Mouse (Mus musculus) stomach, embryonic 16.5 days (tissue): Measurements from ENCODE around the gene Slc27a4. TPM values are rescaled to one million over a fixed set of nuclear protein-coding genes. Genes with fewer than 3 reads are reported as not detected.
"Not testable (repeated sequence)": the region's sequence is repeated elsewhere in the genome, so short reads cannot be mapped to it uniquely, and the experiment has no call there.

Source experiments
- ATAC-seq: fragments of 200-750 bp; cut with Nextera tagmentation; 2 replicates; pipeline ENCODE4 v1.8.0; 2017; ENCODE audit warnings: moderate number of reproducible peaks, moderate TSS enrichment; ENCODE audit not compliant: insufficient read depth, low FRiP score
- H3K27ac ChIP-seq: fragments of 300-500 bp; sonication (generic); 2 replicates; pipeline ENCODE4 v1.5.1; 2014; ENCODE audit warnings: low read length
- H3K27me3 ChIP-seq: fragments of 300-500 bp; sonication (generic); 2 replicates; pipeline ENCODE4 v1.6.1; 2014; ENCODE audit warnings: low read length, control low read depth, mixed read lengths; ENCODE audit not compliant: control insufficient read depth, insufficient read depth
- H3K36me3 ChIP-seq: fragments of 300-500 bp; sonication (generic); 2 replicates; pipeline ENCODE4 v1.6.1; 2014; ENCODE audit warnings: low read length; ENCODE audit not compliant: control insufficient read depth, insufficient read depth
- H3K4me1 ChIP-seq: fragments of 300-500 bp; sonication (generic); 2 replicates; pipeline ENCODE4 v1.6.1; 2014; ENCODE audit warnings: low read length, control low read depth, mixed read lengths; ENCODE audit not compliant: control insufficient read depth, insufficient read depth
- H3K4me2 ChIP-seq: fragments of 300-500 bp; sonication (generic); 2 replicates; pipeline ENCODE4 v1.6.1; 2014; ENCODE audit warnings: low read depth, low read length, mixed read lengths
- H3K4me3 ChIP-seq: fragments of 300-500 bp; sonication (generic); replicated peaks from 2 replicates; pipeline ENCODE4 v1.5.1; 2014; ENCODE audit warnings: mild to moderate bottlenecking, low read length
- H3K9ac ChIP-seq: fragments of 300-500 bp; sonication (generic); 2 replicates; pipeline ENCODE4 v1.6.1; 2014; ENCODE audit warnings: low read length
- H3K9me3 ChIP-seq: fragments of 300-500 bp; sonication (generic); replicated peaks from 2 replicates; pipeline ENCODE4 v1.6.1; 2016; ENCODE audit warnings: low read length, control low read depth; ENCODE audit not compliant: control insufficient read depth
- WGBS: fragments of 180-500 bp; shearing (Covaris S2); extraction: QIAGEN DNeasy Blood & Tissue Kit; methylation state at CpG from one replicate; pipeline ENCODE4 v1.1.7; 2014; 5-methylcytosine and 5-hydroxymethylcytosine counted together
- polyA plus RNA-seq: library from polyadenylated mRNA; unstranded; fragments of >200 nt; fragmentation: Nextera tagmentation; extraction: Ambion mirVana; gene quantifications from 2 replicates; pipeline ENCODE4 v1.2.1, GENCODE M21; 2015

The Slc27a4 gene
- polyA plus RNA-seq, 1 experiment from 2014 or later, result 22.0 TPM

- H3K36me3 ChIP-seq, result peaks cover 39% of the 10 kb centered on the region
- H3K4me1 ChIP-seq, H3K27me3 ChIP-seq, ATAC-seq, H3K4me3 ChIP-seq, H3K27ac ChIP-seq, H3K9ac ChIP-seq, H3K4me2 ChIP-seq, H3K9me3 ChIP-seq: not testable (repeated sequence)
- 98% methylated on average over 2 of the region's 2 CpGs for WGBS
Observed at GRCm38 (mm10) chr2:29781256-29781655, 21.2 kb upstream of the Slc27a4 start.

DNA sequence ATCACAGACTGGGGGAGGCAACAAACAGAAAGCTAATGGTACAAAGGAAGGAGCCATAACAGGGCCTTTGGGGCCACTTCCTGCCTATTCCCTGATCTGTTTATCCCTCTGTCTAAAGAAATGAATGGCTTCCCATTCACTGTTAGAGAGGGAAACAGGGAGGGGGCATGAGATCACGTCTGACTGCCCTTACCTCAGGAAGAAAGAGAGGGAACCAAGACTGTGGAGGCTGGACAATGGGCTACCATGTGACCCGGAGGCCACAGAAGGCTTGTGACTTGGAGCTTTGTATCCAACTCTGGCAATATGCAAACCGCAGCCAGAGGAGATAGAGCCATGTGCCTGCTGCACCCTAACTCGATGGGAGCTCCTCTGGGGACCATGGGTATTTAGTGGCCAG, 18.1 kb upstream of the Slc27a4 start:
- peaks cover 13% of the 10 kb centered on the region for H3K4me1 ChIP-seq
- no peak overlapping the region for H3K4me2 ChIP-seq
- ATAC-seq, result no peak
- WGBS, result 70% methylated on average over 4 of the region's 4 CpGs
- no peak overlapping the region for H3K4me3 ChIP-seq
- H3K27me3 ChIP-seq, result no peaks in the 10 kb centered on the region
- H3K9ac ChIP-seq, result no peak overlapping the region
- 0 out of 2 replicates have a peak, but pooled peaks cover 4% of the 10 kb centered on the region for H3K9me3 ChIP-seq
- no peak overlapping the region for H3K27ac ChIP-seq
- peaks cover 21% of the 10 kb centered on the region for H3K36me3 ChIP-seq

DNA sequence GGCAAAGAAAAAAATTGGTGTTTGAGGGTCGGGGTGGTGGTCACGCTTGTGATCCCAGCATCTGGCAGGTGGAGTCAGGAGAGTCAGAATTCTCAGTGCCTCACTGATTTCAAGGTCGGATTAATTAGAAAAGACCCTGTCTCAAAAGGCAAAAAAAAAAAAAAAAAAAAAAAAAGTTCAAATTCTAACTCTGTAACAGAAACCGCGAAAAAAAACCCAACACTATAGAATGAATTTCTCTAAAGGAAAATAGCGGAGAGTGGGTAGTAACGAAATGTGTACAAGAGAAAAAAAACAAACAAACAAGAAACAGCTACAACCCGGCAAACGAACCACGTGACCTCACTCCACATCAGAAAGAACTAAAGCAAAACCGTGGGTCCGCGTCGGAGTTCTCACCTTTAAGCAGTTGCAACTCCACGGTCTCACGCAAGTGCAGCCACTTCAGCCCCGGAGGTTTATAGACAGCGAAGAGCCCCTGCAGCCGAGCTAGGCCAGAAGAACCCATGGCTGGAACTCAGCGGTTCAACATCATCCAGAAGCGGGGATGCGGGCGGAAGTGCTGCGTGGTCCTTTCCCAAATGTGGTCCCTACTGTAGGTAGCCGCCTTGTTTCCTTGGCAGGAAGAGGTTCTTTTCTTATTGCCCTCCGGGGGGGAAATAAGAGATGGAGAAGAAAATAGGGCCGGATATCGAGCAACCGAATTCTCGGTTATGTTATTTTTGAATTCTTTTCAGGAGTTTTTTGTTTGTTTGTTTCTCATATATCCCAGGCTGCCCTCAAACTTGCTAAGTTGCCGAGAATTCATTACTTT, 15.1 kb upstream of the Slc27a4 start, which contains the start of gene Coq4:
TSS of gene Coq4 (plus strand) at position 390 of the 814 bp plus-strand sequence.
- Histone ChIP-seq H3K4me1 (peaks cover 13% of the 10 kb centered on the region), H3K4me3 (peak within 1 kb of the TSS; percentile 97), H3K9me3 (no peaks in the 10 kb centered on the region), H3K27ac (peak within 1 kb of the TSS; percentile 81), H3K27me3 (no peaks in the 10 kb centered on the region), H3K4me2 (peak within 1 kb of the TSS; percentile 80), H3K36me3 (peaks cover 19% of the 10 kb centered on the region), H3K9ac (peak within 1 kb of the TSS; percentile 84)
- 1% methylated on average over 31 of the region's 31 CpGs for WGBS
- peak; percentile 89; the same call in 1 of the 2 replicates for ATAC-seq

GRCm38 (mm10) chr2:29787937-29788681, 14.3 kb upstream of the Slc27a4 start, which contains the start of gene Trub2:
Trub2 (minus strand) TSS chr2:29788502.
- Histone ChIP-seq H3K27ac (peak within 1 kb of the TSS; percentile 81), H3K9ac (peak within 1 kb of the TSS; percentile 84), H3K36me3 (peaks cover 12% of the 10 kb centered on the region), H3K9me3 (no peaks in the 10 kb centered on the region), H3K4me3 (peak within 1 kb of the TSS; percentile 97), H3K4me2 (peak within 1 kb of the TSS; percentile 80), H3K4me1 (peaks cover 13% of the 10 kb centered on the region), H3K27me3 (no peaks in the 10 kb centered on the region)
- 1% methylated on average over 45 of the region's 45 CpGs for WGBS
- ATAC-seq, result peak; percentile 84

GRCm38 (mm10) chr2:29792772-29793487, 9.5 kb upstream of the Slc27a4 start:
- ATAC-seq, result no peak

DNA sequence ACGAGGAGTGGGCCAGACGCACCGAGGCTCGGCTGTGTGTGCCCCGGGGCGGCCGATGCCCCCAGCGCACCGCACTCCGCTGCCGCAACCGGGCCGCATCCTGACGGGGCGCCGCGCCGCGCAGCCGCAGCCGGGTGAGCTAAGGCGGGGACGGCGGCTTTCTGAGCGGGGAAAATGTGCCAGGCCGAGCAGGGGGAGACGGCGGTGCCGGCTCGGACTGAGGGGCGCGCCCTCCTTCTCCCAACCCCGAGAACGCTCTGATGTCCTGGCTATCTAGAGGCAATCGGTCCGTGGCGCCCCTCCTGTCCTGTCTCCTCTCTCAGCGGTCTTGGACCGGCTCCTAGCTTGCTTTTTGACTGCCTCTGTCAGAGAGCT, 380 bp downstream of the Slc27a4 start:
- ATAC-seq, result peak; percentile 74
- H3K27me3 ChIP-seq, result no peaks in the 10 kb centered on the region
- 0% methylated on average over 39 of the region's 39 CpGs for WGBS

More at GRCm38 (mm10) chr2:29792772-29793487, 9.5 kb upstream of the Slc27a4 start:
- H3K27ac ChIP-seq, result no peak overlapping the region
- WGBS, result 98% methylated on average over 2 of the region's 2 CpGs
- H3K36me3 ChIP-seq, result peaks cover 8% of the 10 kb centered on the region; the same call in 1 of the 2 replicates
- no peak overlapping the region for H3K4me2 ChIP-seq
- no peak overlapping the region for H3K4me3 ChIP-seq
- peaks cover 8% of the 10 kb centered on the region; the same call in 1 of the 2 replicates for H3K4me1 ChIP-seq
- no peak overlapping the region for H3K9ac ChIP-seq
- H3K27me3 ChIP-seq, result no peaks in the 10 kb centered on the region
- no peaks in the 10 kb centered on the region for H3K9me3 ChIP-seq

DNA sequence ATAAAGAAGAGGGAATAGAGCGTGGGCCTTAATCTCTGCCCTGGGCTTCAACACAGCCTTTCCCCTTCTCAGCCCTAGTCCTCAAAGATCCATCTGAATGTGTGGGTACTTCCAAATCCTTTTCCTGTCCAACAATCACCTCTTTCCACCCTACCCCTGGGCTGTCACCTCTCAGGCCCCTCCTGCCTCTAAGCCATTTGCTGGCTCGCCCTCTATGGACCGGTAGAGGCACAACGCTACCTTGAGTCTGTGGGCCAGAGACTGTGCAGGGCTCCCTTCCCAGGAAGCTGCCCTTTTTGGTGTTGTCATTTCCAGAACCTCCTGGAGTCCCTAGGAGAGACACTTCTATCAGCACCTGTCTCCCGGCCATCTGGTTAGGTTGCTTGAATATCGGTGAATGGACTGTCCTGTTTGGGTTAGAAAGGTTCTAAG, 982 bp downstream of the Slc27a4 start:
- Histone ChIP-seq H3K9me3 (no peaks in the 10 kb centered on the region), H3K27ac (peak overlapping the region; percentile 70), H3K4me1 (peaks cover 7% of the 10 kb centered on the region; the same call in 1 of the 2 replicates), H3K4me2 (peak overlapping the region; percentile 63), H3K4me3 (peak overlapping the region; percentile 89), H3K9ac (peak overlapping the region; percentile 92), H3K27me3 (no peaks in the 10 kb centered on the region), H3K36me3 (peaks cover 23% of the 10 kb centered on the region)
- no peak for ATAC-seq
- 19% methylated on average over 6 of the region's 6 CpGs for WGBS

More for the DNA sequence above, 380 bp downstream of the Slc27a4 start:
- Histone ChIP-seq H3K4me3 (peak overlapping the region; percentile 89), H3K27ac (peak overlapping the region; percentile 70), H3K4me2 (peak overlapping the region; percentile 63), H3K36me3 (peaks cover 22% of the 10 kb centered on the region), H3K9me3 (no peaks in the 10 kb centered on the region), H3K4me1 (peaks cover 7% of the 10 kb centered on the region; the same call in 1 of the 2 replicates), H3K9ac (peak overlapping the region; percentile 92)

DNA sequence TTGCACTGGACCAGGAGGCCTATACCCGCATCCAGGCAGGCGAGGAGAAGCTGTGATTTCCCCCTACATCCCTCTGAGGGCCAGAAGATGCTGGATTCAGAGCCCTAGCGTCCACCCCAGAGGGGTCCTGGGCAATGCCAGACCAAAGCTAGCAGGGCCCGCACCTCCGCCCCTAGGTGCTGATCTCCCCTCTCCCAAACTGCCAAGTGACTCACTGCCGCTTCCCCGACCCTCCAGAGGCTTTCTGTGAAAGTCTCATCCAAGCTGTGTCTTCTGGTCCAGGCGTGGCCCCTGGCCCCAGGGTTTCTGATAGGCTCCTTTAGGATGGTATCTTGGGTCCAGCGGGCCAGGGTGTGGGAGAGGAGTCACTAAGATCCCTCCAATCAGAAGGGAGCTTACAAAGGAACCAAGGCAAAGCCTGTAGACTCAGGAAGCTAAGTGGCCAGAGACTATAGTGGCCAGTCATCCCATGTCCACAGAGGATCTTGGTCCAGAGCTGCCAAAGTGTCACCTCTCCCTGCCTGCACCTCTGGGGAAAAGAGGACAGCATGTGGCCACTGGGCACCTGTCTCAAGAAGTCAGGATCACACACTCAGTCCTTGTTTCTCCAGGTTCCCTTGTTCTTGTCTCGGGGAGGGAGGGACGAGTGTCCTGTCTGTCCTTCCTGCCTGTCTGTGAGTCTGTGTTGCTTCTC, 13.4 kb downstream of the Slc27a4 start:
- Histone ChIP-seq H3K4me3 (no peak overlapping the region), H3K9me3 (no peaks in the 10 kb centered on the region), H3K4me1 (peaks cover 13% of the 10 kb centered on the region; the same call in 1 of the 2 replicates), H3K36me3 (0 out of 2 replicates have a peak, but pooled peaks cover 14% of the 10 kb centered on the region), H3K27ac (no peak overlapping the region), H3K9ac (no peak overlapping the region), H3K27me3 (no peaks in the 10 kb centered on the region), H3K4me2 (no peak overlapping the region)
- WGBS, result 82% methylated on average over 11 of the region's 11 CpGs
- no peak for ATAC-seq
